Mouse (Mus musculus): Measurements from ENCODE around the gene Actl7b. TPM values are rescaled to one million over a fixed set of nuclear protein-coding genes. Genes with fewer than 3 reads are reported as not detected.

The Actl7b gene
- total and polyA plus RNA-seq, 2 experiments from 2014 or later, result 0.67 TPM; not detected in 1

DNA sequence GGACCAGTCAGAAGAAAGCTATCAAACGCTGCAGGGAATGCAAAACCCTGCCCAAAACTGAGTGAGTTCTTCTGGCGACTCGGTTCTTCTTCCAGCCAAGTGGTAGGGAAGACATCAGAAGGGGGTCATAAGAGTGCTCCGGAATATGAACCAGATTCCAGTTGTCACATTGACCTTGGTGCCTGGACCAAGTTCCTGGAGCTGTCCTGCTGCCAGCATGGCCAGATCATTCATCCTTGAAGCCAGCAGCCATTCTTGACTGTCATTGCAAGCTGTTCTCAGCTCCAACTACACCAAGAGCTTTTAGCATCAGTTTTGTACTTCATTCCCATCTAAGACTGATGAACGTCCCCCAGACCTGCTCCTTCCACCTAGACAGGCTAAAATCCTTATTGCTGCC is 24.4 kb downstream of the Actl7b start:
- Histone ChIP-seq H3K27ac (ENCODE audit: low read depth, low read length) (no peak overlapping the region), H3K4me3 (ENCODE audit: low read depth, low read length) (no peak overlapping the region), H3K36me3 (ENCODE audit: insufficient read depth) (no peaks in the 10 kb centered on the region), H3K9me3 (ENCODE audit: low read length) (no peaks in the 10 kb centered on the region), H3K27me3 (ENCODE audit: insufficient read depth, low read length) (no peaks in the 10 kb centered on the region), H3K4me2 (ENCODE audit: low read depth) (no peak overlapping the region), H3K9ac (no peak overlapping the region), H3K4me1 (ENCODE audit: insufficient read depth) (no peaks in the 10 kb centered on the region)
- DNase-seq (no peak), ATAC-seq (no peak)
- WGBS, result 50% methylated on average over 5 of the region's 5 CpGs
- TF ChIP-seq CTCF (IDR thresholded peaks at IDR 0.05; ENCODE audit: low read depth), result no peak

DNA sequence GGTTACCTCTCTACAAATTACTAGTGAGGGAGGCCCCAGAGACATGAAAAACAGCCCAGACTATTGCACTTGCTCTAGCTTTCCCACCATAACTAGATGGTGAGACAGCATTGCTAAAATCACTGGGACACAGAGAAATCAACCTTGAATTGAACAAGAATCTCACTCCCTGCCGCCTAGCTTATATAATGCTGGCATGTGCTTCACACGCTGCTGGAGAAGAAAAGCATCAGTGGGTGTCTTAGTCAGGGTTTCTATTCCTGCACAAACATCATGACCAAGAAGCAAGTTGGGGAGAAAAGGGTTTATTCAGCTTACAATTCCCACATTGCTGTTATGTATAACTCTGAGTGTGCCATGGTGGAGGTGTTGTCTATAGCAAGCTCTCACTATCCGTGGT is 28.1 kb downstream of the Actl7b start:
- WGBS, result 86% methylated on average over 3 of the region's 3 CpGs
- H3K36me3 ChIP-seq (ENCODE audit: insufficient read depth), result no peaks in the 10 kb centered on the region
- H3K27me3 ChIP-seq (ENCODE audit: insufficient read depth, low read length), result no peaks in the 10 kb centered on the region
- no peak overlapping the region for H3K4me2 ChIP-seq (ENCODE audit: low read depth)
- no peak overlapping the region for H3K9ac ChIP-seq
- ATAC-seq, result no peak
- no peak overlapping the region for H3K4me3 ChIP-seq (ENCODE audit: low read depth, low read length)
- no peak overlapping the region for H3K27ac ChIP-seq (ENCODE audit: low read depth, low read length)
- no peak for TF ChIP-seq CTCF (IDR thresholded peaks at IDR 0.05; ENCODE audit: low read depth)
- DNase-seq, result no peak
- 0 out of 2 replicates have a peak, but pooled peaks cover 3% of the 10 kb centered on the region for H3K4me1 ChIP-seq (ENCODE audit: insufficient read depth)
- H3K9me3 ChIP-seq (ENCODE audit: low read length), result no peaks in the 10 kb centered on the region

DNA sequence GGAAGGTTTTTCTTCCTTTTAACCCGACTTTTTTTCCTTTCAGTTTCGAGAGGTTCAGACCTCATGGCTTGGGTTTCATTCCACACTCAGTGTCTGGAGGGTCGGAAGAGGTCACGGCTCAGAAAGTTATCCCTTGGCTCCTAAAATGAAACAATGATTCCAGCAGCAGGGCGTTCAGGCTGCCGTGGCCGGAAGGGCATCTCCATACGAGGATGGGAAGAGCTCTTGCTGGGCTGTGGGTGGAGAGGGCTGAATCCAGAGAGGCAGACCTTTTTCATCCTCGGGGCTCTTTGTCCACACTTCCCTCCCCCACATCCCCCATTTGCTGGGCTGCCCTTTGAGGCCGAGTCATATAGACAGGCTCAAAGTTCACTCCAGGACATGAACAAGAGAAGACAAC is 39.0 kb downstream of the Actl7b start:
- Histone ChIP-seq H3K36me3 (ENCODE audit: insufficient read depth) (no peaks in the 10 kb centered on the region), H3K9ac (no peak overlapping the region), H3K4me3 (ENCODE audit: low read depth, low read length) (no peak overlapping the region), H3K4me1 (ENCODE audit: insufficient read depth) (no peaks in the 10 kb centered on the region), H3K27ac (ENCODE audit: low read depth, low read length) (no peak overlapping the region), H3K4me2 (ENCODE audit: low read depth) (no peak overlapping the region), H3K27me3 (ENCODE audit: insufficient read depth, low read length) (no peaks in the 10 kb centered on the region), H3K9me3 (ENCODE audit: low read length) (no peaks in the 10 kb centered on the region)
- WGBS, result 7% methylated on average over 10 of the region's 10 CpGs
- no peak for TF ChIP-seq CTCF (IDR thresholded peaks at IDR 0.05; ENCODE audit: low read depth)
- no peak for ATAC-seq
- no peak for DNase-seq

DNA sequence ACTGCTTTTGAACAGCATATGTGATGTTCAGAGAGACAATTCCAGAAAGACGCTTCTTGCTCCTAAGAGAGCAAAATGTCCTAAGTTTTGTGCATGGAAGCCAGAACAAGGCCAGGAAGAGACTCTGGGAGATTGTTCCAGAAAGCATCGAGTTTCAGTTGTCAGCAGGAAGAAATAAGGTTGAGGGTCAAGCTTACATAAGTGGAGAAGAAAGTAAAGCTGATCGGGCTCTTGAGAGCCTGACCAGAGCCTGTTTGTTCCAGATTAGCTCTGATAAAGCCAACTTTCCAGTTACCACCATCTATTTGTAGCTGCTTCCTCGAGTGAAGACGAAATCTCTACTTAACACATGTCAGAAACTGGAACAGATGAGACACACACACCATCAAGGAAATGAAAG is 42.6 kb downstream of the Actl7b start:
- 73% methylated on average over 5 of the region's 5 CpGs for WGBS
- no peak for ATAC-seq

DNA sequence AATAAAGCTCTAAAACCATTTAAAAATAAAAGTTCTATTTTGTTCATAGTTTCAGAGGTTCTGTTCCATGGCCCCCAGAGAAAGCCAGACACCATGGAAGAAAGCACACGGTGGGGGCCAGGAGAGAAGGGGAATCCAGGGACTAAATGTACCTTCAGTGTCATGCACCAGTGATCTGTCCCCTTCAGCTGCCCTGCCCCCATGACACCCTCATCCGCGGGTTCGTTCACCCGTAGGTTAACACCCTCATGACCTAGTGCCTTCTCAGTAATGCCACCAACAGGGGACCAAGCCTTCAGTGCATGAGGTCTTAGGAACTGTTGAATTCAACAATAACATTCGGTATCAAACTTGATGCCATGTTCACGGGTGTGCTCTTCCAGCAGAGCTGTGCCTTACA is 44.8 kb downstream of the Actl7b start:
- Histone ChIP-seq H3K4me1 (ENCODE audit: insufficient read depth) (no peaks in the 10 kb centered on the region), H3K9me3 (ENCODE audit: low read length) (no peaks in the 10 kb centered on the region; the same call in 1 of the 2 replicates), H3K9ac (no peak overlapping the region), H3K36me3 (ENCODE audit: insufficient read depth) (no peaks in the 10 kb centered on the region), H3K4me2 (ENCODE audit: low read depth) (no peak overlapping the region), H3K4me3 (ENCODE audit: low read depth, low read length) (no peak overlapping the region), H3K27ac (ENCODE audit: low read depth, low read length) (no peak overlapping the region), H3K27me3 (ENCODE audit: insufficient read depth, low read length) (no peaks in the 10 kb centered on the region)
- DNase-seq, result no peak
- no peak for ATAC-seq
- WGBS, result 88% methylated on average over 7 of the region's 7 CpGs
- no peak for TF ChIP-seq CTCF (IDR thresholded peaks at IDR 0.05; ENCODE audit: low read depth)

More for the DNA sequence above, 42.6 kb downstream of the Actl7b start:
- H3K27me3 ChIP-seq (ENCODE audit: insufficient read depth, low read length), result no peaks in the 10 kb centered on the region
- H3K4me3 ChIP-seq (ENCODE audit: low read depth, low read length), result no peak overlapping the region
- DNase-seq, result no peak
- no peak overlapping the region for H3K4me2 ChIP-seq (ENCODE audit: low read depth)
- H3K36me3 ChIP-seq (ENCODE audit: insufficient read depth), result no peaks in the 10 kb centered on the region
- H3K9me3 ChIP-seq (ENCODE audit: low read length), result no peaks in the 10 kb centered on the region
- H3K4me1 ChIP-seq (ENCODE audit: insufficient read depth), result no peaks in the 10 kb centered on the region
- H3K27ac ChIP-seq (ENCODE audit: low read depth, low read length), result no peak overlapping the region
- no peak for TF ChIP-seq CTCF (IDR thresholded peaks at IDR 0.05; ENCODE audit: low read depth)
- H3K9ac ChIP-seq, result no peak overlapping the region

Other genes with a start within 250 kb of the Actl7b start
- gene Gm26657, start 1.4 kb downstream of the Actl7b start, total RNA-seq (2014; rRNA removed), result not detected in 2 replicates
- gene Gm26657, start 1.4 kb downstream of the Actl7b start, polyA plus RNA-seq (2015; fragmentation: Nextera tagmentation; extraction: Ambion mirVana), result not detected in 2 replicates
- gene Actl7a, start 2.0 kb upstream of the Actl7b start, total RNA-seq (2014; rRNA removed), result not detected in 2 replicates
- not detected in 2 replicates for gene Actl7a, start 2.0 kb upstream of the Actl7b start, polyA plus RNA-seq (2015; fragmentation: Nextera tagmentation; extraction: Ambion mirVana)
- 89.2 and 98.1 TPM in 2 replicates for gene Elp1, start 60.9 kb upstream of the Actl7b start, total RNA-seq (2014; rRNA removed)
- gene Elp1, start 60.9 kb upstream of the Actl7b start, polyA plus RNA-seq (2015; fragmentation: Nextera tagmentation; extraction: Ambion mirVana), result 38.2 and 44.8 TPM in 2 replicates
- gene Fam206a, start 60.9 kb upstream of the Actl7b start, total RNA-seq (2014; rRNA removed), result 10.0 and 12.3 TPM in 2 replicates
- 8.0 and 11.1 TPM in 2 replicates for gene Fam206a, start 60.9 kb upstream of the Actl7b start, polyA plus RNA-seq (2015; fragmentation: Nextera tagmentation; extraction: Ambion mirVana)
- 9.2 and 14.5 TPM in 2 replicates for gene Ctnnal1, start 123.7 kb upstream of the Actl7b start, total RNA-seq (2014; rRNA removed)
- 5.3 and 8.5 TPM in 2 replicates for gene Ctnnal1, start 123.7 kb upstream of the Actl7b start, polyA plus RNA-seq (2015; fragmentation: Nextera tagmentation; extraction: Ambion mirVana)
- 14.0 and 24.7 TPM in 2 replicates for gene Tmem245, start 206.0 kb upstream of the Actl7b start, total RNA-seq (2014; rRNA removed)
- gene Tmem245, start 206.0 kb upstream of the Actl7b start, polyA plus RNA-seq (2015; fragmentation: Nextera tagmentation; extraction: Ambion mirVana), result 4.2 and 9.8 TPM in 2 replicates
- gene Frrs1l, start 248.9 kb upstream of the Actl7b start, total RNA-seq (2014; rRNA removed), result 41.9 and 43.4 TPM in 2 replicates
- 13.7 and 25.2 TPM in 2 replicates for gene Frrs1l, start 248.9 kb upstream of the Actl7b start, polyA plus RNA-seq (2015; fragmentation: Nextera tagmentation; extraction: Ambion mirVana)

Measured in forebrain, postnatal 0 days (tissue).